Mouse (Mus musculus) midbrain, postnatal 0 days (tissue): ENCODE measurements at regions not wholly inside any gene's neighbourhood (a gene's known extent, or its start where the extent isn't known, plus 50 kb on each side); places are given as distances from the start of the nearest gene placed in this dataset.
"Not testable (repeated sequence)": the region's sequence is repeated elsewhere in the genome, so short reads cannot be mapped to it uniquely, and the experiment has no call there.

Experiments used
- ATAC-seq: fragments of 200-750 bp; cut with Nextera tagmentation; 2 replicates; pipeline ENCODE4 v1.8.0; 2017; ENCODE audit warnings: moderate number of reproducible peaks, mild to moderate bottlenecking, moderate TSS enrichment, moderate library complexity; ENCODE audit not compliant: low FRiP score
- DNase-seq: peaks from one replicate; pipeline ENCODE4 v3.0.0-alpha.2; 2015; ENCODE audit warnings: low spot score
- H3K27ac ChIP-seq: fragments of 300-500 bp; sonication (generic); 2 replicates; pipeline ENCODE4 v1.5.1; 2014; ENCODE audit warnings: low read depth, mild to moderate bottlenecking, low read length, mixed read lengths
- H3K27me3 ChIP-seq: fragments of 300-500 bp; sonication (generic); 2 replicates; pipeline ENCODE4 v1.6.1; 2014; ENCODE audit warnings: low read length, control low read depth, mixed read lengths; ENCODE audit not compliant: insufficient read depth
- H3K36me3 ChIP-seq: fragments of 300-500 bp; sonication (generic); 2 replicates; pipeline ENCODE4 v1.6.1; 2014; ENCODE audit warnings: low read length, control low read depth, mixed read lengths; ENCODE audit not compliant: insufficient read depth
- H3K4me1 ChIP-seq: fragments of 300-500 bp; sonication (generic); 2 replicates; pipeline ENCODE4 v1.6.1; 2014; ENCODE audit warnings: mild to moderate bottlenecking, control low read depth, antibody characterized with exemption, low read length, mixed read lengths; ENCODE audit not compliant: insufficient read depth
- H3K4me2 ChIP-seq: fragments of 300-500 bp; sonication (generic); 2 replicates; pipeline ENCODE4 v1.6.1; 2014; ENCODE audit warnings: low read depth, mild to moderate bottlenecking, low read length, mixed read lengths; ENCODE audit not compliant: poor library complexity, severe bottlenecking
- H3K4me3 ChIP-seq: fragments of 300-500 bp; sonication (generic); 2 replicates; pipeline ENCODE4 v1.5.1; 2014; ENCODE audit warnings: low read depth, mild to moderate bottlenecking, low read length, moderate library complexity
- H3K9ac ChIP-seq: fragments of 300-500 bp; sonication (generic); replicated peaks from 2 replicates; pipeline ENCODE4 v1.6.1; 2014; ENCODE audit warnings: mild to moderate bottlenecking, low read length, moderate library complexity, mixed read lengths; ENCODE audit not compliant: poor library complexity, severe bottlenecking
- H3K9me3 ChIP-seq: fragments of 300-500 bp; sonication (generic); 2 replicates; pipeline ENCODE4 v1.6.1; 2016; ENCODE audit warnings: low read length, control low read depth
- CTCF ChIP-seq: IDR thresholded peaks from 2 replicates; pipeline ENCODE4 v1.5.1; 2016; ENCODE audit warnings: antibody characterized with exemption, mild to moderate bottlenecking
- WGBS: fragments of 180-500 bp; shearing (Covaris S2); extraction: QIAGEN DNeasy Blood & Tissue Kit; methylation state at CpG from one replicate; pipeline ENCODE4 v1.1.7; 2014; 5-methylcytosine and 5-hydroxymethylcytosine counted together

- Histone ChIP-seq H3K4me1 (no peaks in the 10 kb centered on the region), H3K27ac (peak overlapping the region; percentile 8), H3K4me3 (no peak overlapping the region), H3K9me3 (no peaks in the 10 kb centered on the region), H3K9ac (no peak overlapping the region), H3K27me3 (no peaks in the 10 kb centered on the region), H3K4me2 (no peak overlapping the region), H3K36me3 (no peaks in the 10 kb centered on the region)
- WGBS, result 67% methylated on average over 3 of the region's 3 CpGs
- peak; percentile 79 for DNase-seq
- ATAC-seq, result peak; percentile 70; the same call in 1 of the 2 replicates
- TF ChIP-seq CTCF, result no peak
These were observed 300.0 kb downstream of the Gxylt1 start for GRCm38 (mm10) chr15:92974931-92975330.

DNA sequence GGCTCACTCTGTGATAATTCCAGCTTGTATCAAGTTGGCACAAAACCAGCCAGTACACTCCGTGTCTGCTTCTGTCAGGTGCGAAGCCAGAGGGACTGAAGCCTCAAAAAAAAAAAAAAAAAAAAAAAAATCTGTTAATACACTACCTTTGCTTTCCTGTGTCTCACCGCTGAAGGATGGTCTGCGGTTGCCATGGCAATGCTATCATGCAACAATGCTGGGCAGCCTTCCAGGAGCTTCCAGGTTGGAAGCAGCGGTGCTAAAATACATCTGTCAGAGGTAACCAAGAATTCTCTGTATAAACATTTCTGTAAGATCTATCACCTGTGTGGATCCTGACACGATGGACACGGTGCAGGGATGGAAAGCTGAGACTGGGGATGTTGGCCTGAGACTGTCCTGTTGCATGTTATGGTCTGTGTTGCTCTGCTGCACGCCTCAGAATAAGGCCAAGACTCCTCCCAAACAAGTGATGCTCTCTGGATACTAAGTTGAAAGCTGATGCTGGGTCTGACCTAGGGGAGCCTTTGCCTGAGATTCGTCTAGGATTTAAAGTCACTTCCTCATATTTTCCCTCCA lies 301.2 kb downstream of the Gxylt1 start:
- H3K27ac ChIP-seq, result peak overlapping the region; percentile 60; the same call in 1 of the 2 replicates

GRCm38 (mm10) chr15:92965556-92965955 lies 309.4 kb downstream of the Gxylt1 start:
- no peak for TF ChIP-seq CTCF
- Histone ChIP-seq H3K4me1 (no peaks in the 10 kb centered on the region), H3K9me3 (no peaks in the 10 kb centered on the region), H3K4me3 (no peak overlapping the region), H3K27ac (no peak overlapping the region), H3K9ac (no peak overlapping the region), H3K27me3 (no peaks in the 10 kb centered on the region), H3K4me2 (no peak overlapping the region), H3K36me3 (no peaks in the 10 kb centered on the region)
- ATAC-seq (no peak), DNase-seq (no peak)
- WGBS, result 95% methylated on average over 1 of the region's 1 CpGs

More for the DNA sequence above, 301.2 kb downstream of the Gxylt1 start:
- Histone ChIP-seq H3K36me3 (no peaks in the 10 kb centered on the region), H3K9me3 (no peaks in the 10 kb centered on the region), H3K9ac (no peak overlapping the region), H3K4me2 (no peak overlapping the region), H3K27me3 (no peaks in the 10 kb centered on the region), H3K4me1 (no peaks in the 10 kb centered on the region), H3K4me3 (no peak overlapping the region)
- DNase-seq (peak; percentile 82), ATAC-seq (no peak)
- TF ChIP-seq CTCF, result no peak
- 43% methylated on average over 9 of the region's 9 CpGs for WGBS

DNA sequence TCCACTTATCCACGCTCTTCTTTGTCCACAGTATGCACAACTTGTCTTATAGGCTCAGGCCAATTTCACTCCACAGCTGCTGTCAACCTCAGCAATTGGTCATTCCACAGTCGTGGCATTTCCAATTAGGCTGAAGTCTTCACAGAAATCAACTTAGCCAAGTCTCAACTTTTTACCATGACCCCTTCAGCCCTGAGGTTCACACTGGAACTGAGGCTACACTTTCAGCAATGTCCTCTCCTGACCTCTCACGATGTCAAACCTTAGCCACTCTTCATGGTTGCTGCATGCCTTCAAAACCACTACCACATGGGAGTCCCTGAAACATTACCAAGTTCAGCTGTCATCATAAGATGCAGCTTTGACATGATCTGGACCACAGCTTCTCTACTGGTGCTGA lies 310.1 kb downstream of the Gxylt1 start:
- no peak overlapping the region for H3K4me3 ChIP-seq
- no peak overlapping the region for H3K4me2 ChIP-seq
- no peak for DNase-seq
- no peak for TF ChIP-seq CTCF
- H3K9me3 ChIP-seq, result no peaks in the 10 kb centered on the region
- no peaks in the 10 kb centered on the region for H3K27me3 ChIP-seq
- H3K27ac ChIP-seq, result no peak overlapping the region
- H3K9ac ChIP-seq, result no peak overlapping the region
- H3K36me3 ChIP-seq, result no peaks in the 10 kb centered on the region
- no peak for ATAC-seq
- no peaks in the 10 kb centered on the region for H3K4me1 ChIP-seq
- 77% methylated on average over 3 of the region's 3 CpGs for WGBS

- no peaks in the 10 kb centered on the region for H3K9me3 ChIP-seq
- no peak overlapping the region for H3K27ac ChIP-seq
- no peaks in the 10 kb centered on the region for H3K36me3 ChIP-seq
- no peaks in the 10 kb centered on the region for H3K4me1 ChIP-seq
- 76% methylated on average over 1 of the region's 1 CpGs for WGBS
- DNase-seq (no peak), ATAC-seq (no peak)
- no peak overlapping the region for H3K4me2 ChIP-seq
- no peak overlapping the region for H3K4me3 ChIP-seq
- no peak overlapping the region for H3K9ac ChIP-seq
- no peaks in the 10 kb centered on the region for H3K27me3 ChIP-seq
- TF ChIP-seq CTCF, result no peak
These were observed 310.8 kb downstream of the Gxylt1 start for GRCm38 (mm10) chr15:92964131-92964530.

DNA sequence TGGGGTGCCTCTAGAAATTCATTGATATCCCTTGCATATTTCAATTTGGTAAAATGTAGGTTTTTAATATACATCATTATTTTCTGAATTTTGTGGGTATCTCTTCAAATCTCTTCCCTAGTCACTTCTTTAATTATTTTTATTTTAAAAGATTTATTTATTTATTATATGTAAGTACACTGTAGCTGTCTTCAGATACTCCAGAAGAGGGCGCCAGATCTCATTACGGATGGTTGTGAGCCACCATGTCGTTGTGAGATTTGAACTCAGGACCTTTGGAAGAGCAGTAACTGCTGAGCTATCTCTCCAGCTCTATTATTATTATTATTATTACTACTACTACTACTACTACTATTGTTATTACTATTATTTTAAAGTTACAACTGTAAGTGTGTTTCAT lies 324.1 kb downstream of the Gxylt1 start:
- not testable (repeated sequence) for H3K36me3 ChIP-seq, H3K4me3 ChIP-seq, H3K27me3 ChIP-seq, H3K27ac ChIP-seq, DNase-seq, ATAC-seq, H3K9me3 ChIP-seq, H3K4me2 ChIP-seq, H3K4me1 ChIP-seq, H3K9ac ChIP-seq
- 90% methylated on average over 3 of the region's 3 CpGs for WGBS
